Mouse (Mus musculus) MEL (cell line): ENCODE measurements around the gene Fth1. TPM values are rescaled to one million over a fixed set of nuclear protein-coding genes. Genes with fewer than 3 reads are reported as not detected.

Experiments
- DNase-seq: peaks from one replicate; pipeline ENCODE4 v3.0.0; 2011; ENCODE audit warnings: low read depth, low spot score
- H3K27ac ChIP-seq: 2 replicates; pipeline ENCODE4 v1.5.1; 2012; ENCODE audit warnings: low read depth, mild to moderate bottlenecking, control low read depth, low read length, moderate library complexity; ENCODE audit not compliant: control insufficient read depth
- H3K27me3 ChIP-seq, 2 experiments: fragments of 150-350 bp in 1 of 2; sonication (generic) in 1 of 2; 2 replicates each; pipeline ENCODE4 v1.6.1; 2012; ENCODE audit warnings: low read length in 2 of 2, mild to moderate bottlenecking in 2 of 2, improper control_type of control experiment in 1 of 2, moderate library complexity in 1 of 2; ENCODE audit not compliant: insufficient read depth in 2 of 2, control insufficient read depth in 1 of 2
- H3K36me3 ChIP-seq, 2 experiments: 2 replicates each; pipeline ENCODE4 v1.6.1; 2012 to 2014; ENCODE audit warnings: low read length in 2 of 2, improper control_type of control experiment in 1 of 2, inconsistent platforms in 1 of 2, mild to moderate bottlenecking in 1 of 2; ENCODE audit not compliant: insufficient read depth in 2 of 2, control insufficient read depth in 1 of 2
- H3K4me1 ChIP-seq, 2 experiments: fragments of 150-350 bp in 1 of 2; sonication (generic) in 1 of 2; 2 replicates each; pipeline ENCODE4 v1.6.1; 2012; ENCODE audit warnings: low read length in 2 of 2, improper control_type of control experiment in 1 of 2, mild to moderate bottlenecking in 1 of 2; ENCODE audit not compliant: insufficient read depth in 2 of 2, control insufficient read depth in 1 of 2
- H3K4me3 ChIP-seq, 2 experiments: fragments of 150-350 bp in 1 of 2; sonication (generic) in 1 of 2; 2 replicates each; pipeline ENCODE4 v1.5.1; 2012; ENCODE audit warnings: low read depth in 2 of 2, low read length in 2 of 2, mild to moderate bottlenecking in 2 of 2, moderate library complexity in 2 of 2, control low read depth in 1 of 2, improper control_type of control experiment in 1 of 2; ENCODE audit not compliant: control insufficient read depth in 1 of 2, insufficient read depth in 1 of 2
- H3K79me2 ChIP-seq: 2 replicates; pipeline ENCODE4 v1.6.1; 2012; ENCODE audit warnings: mild to moderate bottlenecking, low read length, moderate library complexity; ENCODE audit not compliant: control insufficient read depth, poor library complexity, insufficient read depth
- H3K9ac ChIP-seq: 2 replicates; pipeline ENCODE4 v1.6.1; 2012; ENCODE audit warnings: low read depth, mild to moderate bottlenecking, control low read depth, low read length, moderate library complexity; ENCODE audit not compliant: control insufficient read depth, poor library complexity, severe bottlenecking
- H3K9me3 ChIP-seq: fragments of 150-350 bp; sonication (generic); replicated peaks from 2 replicates; pipeline ENCODE4 v1.6.1; 2012; ENCODE audit warnings: mild to moderate bottlenecking, low read length, improper control_type of control experiment, moderate library complexity; ENCODE audit not compliant: insufficient read depth
- BHLHE40 ChIP-seq: IDR thresholded peaks from 2 replicates; pipeline ENCODE4 v1.6.1; 2012; ENCODE audit warnings: low read depth, mild to moderate bottlenecking, inconsistent platforms, low read length, improper control_type of control experiment, borderline replicate concordance
- CHD1 ChIP-seq: IDR thresholded peaks from 2 replicates; pipeline ENCODE4 v1.6.1; 2012; ENCODE audit warnings: low read depth, mild to moderate bottlenecking, inconsistent platforms, low read length, improper control_type of control experiment
- CHD2 ChIP-seq: IDR thresholded peaks from 2 replicates; pipeline ENCODE4 v1.6.1; 2011; ENCODE audit warnings: low read length, improper control_type of control experiment
- CTCF ChIP-seq, 3 experiments: IDR thresholded peaks in 2 of 3; conservative IDR thresholded peaks in 1 of 3; 2 replicates each; pipeline ENCODE4 v1.5.1; 2011 to 2012; ENCODE audit warnings: low read length in 3 of 3, low read depth in 2 of 3, mild to moderate bottlenecking in 2 of 3, improper control_type of control experiment in 1 of 3, inconsistent platforms in 1 of 3, mixed read lengths in 1 of 3, moderate library complexity in 1 of 3; ENCODE audit not compliant: control insufficient read depth in 1 of 3, insufficient read depth in 1 of 3, poor library complexity in 1 of 3, severe bottlenecking in 1 of 3
- EP300 ChIP-seq, 2 experiments: IDR thresholded peaks; 2 replicates each; pipeline ENCODE4 v1.6.1; 2011; ENCODE audit warnings: improper control_type of control experiment in 2 of 2, low read length in 2 of 2, low read depth in 1 of 2, mild to moderate bottlenecking in 1 of 2
- GATA1 ChIP-seq: IDR thresholded peaks from 2 replicates; pipeline ENCODE4 v1.6.1; 2011; ENCODE audit warnings: low read depth, low read length, improper control_type of control experiment
- HCFC1 ChIP-seq: IDR thresholded peaks from 2 replicates; pipeline ENCODE4 v1.6.1; 2012; ENCODE audit warnings: low read depth, mild to moderate bottlenecking, inconsistent platforms, low read length, improper control_type of control experiment, moderate library complexity
- JUND ChIP-seq: IDR thresholded peaks from 2 replicates; pipeline ENCODE4 v1.6.1; 2011; ENCODE audit warnings: low read depth, mild to moderate bottlenecking, improper control_type of control experiment, low read length
- KAT2A ChIP-seq: conservative IDR thresholded peaks from 2 replicates; pipeline ENCODE4 v1.6.1; 2012; ENCODE audit warnings: low read depth, low read length, improper control_type of control experiment, inconsistent platforms
- MAFK ChIP-seq: IDR thresholded peaks from 2 replicates; pipeline ENCODE4 v1.6.1; 2011; ENCODE audit warnings: low read depth, mild to moderate bottlenecking, low read length, improper control_type of control experiment, borderline replicate concordance
- MAX ChIP-seq: IDR thresholded peaks from 2 replicates; pipeline ENCODE4 v1.6.1; 2011; ENCODE audit warnings: low read length, improper control_type of control experiment
- MAZ ChIP-seq: IDR thresholded peaks from 2 replicates; pipeline ENCODE4 v1.6.1; 2012; ENCODE audit warnings: low read depth, mild to moderate bottlenecking, inconsistent platforms, low read length, improper control_type of control experiment
- MEF2A ChIP-seq: IDR thresholded peaks from 2 replicates; pipeline ENCODE4 v1.6.1; 2014; ENCODE audit warnings: low read depth, mild to moderate bottlenecking, inconsistent platforms, low read length, improper control_type of control experiment; ENCODE audit not compliant: poor library complexity, insufficient replicate concordance, severe bottlenecking; ENCODE audit errors: extremely low read depth
- MXI1 ChIP-seq: IDR thresholded peaks from 2 replicates; pipeline ENCODE4 v1.6.1; 2011; ENCODE audit warnings: mild to moderate bottlenecking, low read depth, low read length, improper control_type of control experiment
- MYB ChIP-seq: IDR thresholded peaks from 2 replicates; pipeline ENCODE4 v1.6.1; 2011; ENCODE audit warnings: mild to moderate bottlenecking, low read depth, low read length, improper control_type of control experiment
- MYC ChIP-seq: IDR thresholded peaks from 2 replicates; pipeline ENCODE4 v1.6.1; 2011; ENCODE audit warnings: low read depth, mild to moderate bottlenecking, low read length, improper control_type of control experiment, moderate library complexity
- NELFE ChIP-seq: IDR thresholded peaks from 2 replicates; pipeline ENCODE4 v1.6.1; 2011; ENCODE audit warnings: low read depth, low read length, improper control_type of control experiment
- NRF1 ChIP-seq: IDR thresholded peaks from 2 replicates; pipeline ENCODE4 v1.6.1; 2014; ENCODE audit warnings: low read depth, mild to moderate bottlenecking, inconsistent platforms, low read length, improper control_type of control experiment, moderate library complexity; ENCODE audit not compliant: poor library complexity, insufficient read depth, severe bottlenecking
- POLR2A ChIP-seq, 2 experiments: IDR thresholded peaks; 2 replicates each; pipeline ENCODE4 v1.6.1; 2011 to 2012; ENCODE audit warnings: low read length in 2 of 2, mild to moderate bottlenecking in 2 of 2, control low read depth in 1 of 2, improper control_type of control experiment in 1 of 2, low read depth in 1 of 2, moderate library complexity in 1 of 2; ENCODE audit not compliant: control insufficient read depth in 1 of 2, insufficient read depth in 1 of 2, poor library complexity in 1 of 2
- POLR2AphosphoS2 ChIP-seq: IDR thresholded peaks from 2 replicates; pipeline ENCODE4 v1.6.1; 2011; ENCODE audit warnings: low read length, improper control_type of control experiment
- POLR2AphosphoS5 ChIP-seq: IDR thresholded peaks from 2 replicates; pipeline ENCODE4 v1.6.1; 2012; ENCODE audit warnings: low read depth, borderline replicate concordance, mild to moderate bottlenecking, inconsistent platforms, low read length, moderate library complexity, mixed read lengths
- RAD21 ChIP-seq: IDR thresholded peaks from 2 replicates; pipeline ENCODE4 v1.6.1; 2011; ENCODE audit warnings: mild to moderate bottlenecking, low read depth, low read length, improper control_type of control experiment
- RCOR1 ChIP-seq: IDR thresholded peaks from 2 replicates; pipeline ENCODE4 v1.6.1; 2012; ENCODE audit warnings: low read depth, mild to moderate bottlenecking, inconsistent platforms, low read length, improper control_type of control experiment
- SMC3 ChIP-seq: IDR thresholded peaks from 2 replicates; pipeline ENCODE4 v1.6.1; 2011; ENCODE audit warnings: low read depth, low read length, improper control_type of control experiment
- TAL1 ChIP-seq: IDR thresholded peaks from 2 replicates; pipeline ENCODE4 v1.6.1; 2012; ENCODE audit warnings: mild to moderate bottlenecking, inconsistent platforms, low read length, moderate library complexity, mixed read lengths
- TCF12 ChIP-seq: IDR thresholded peaks from 2 replicates; pipeline ENCODE4 v1.6.1; 2014; ENCODE audit warnings: low read depth, mild to moderate bottlenecking, inconsistent platforms, low read length, improper control_type of control experiment, moderate library complexity
- UBTF ChIP-seq: IDR thresholded peaks from 2 replicates; pipeline ENCODE4 v1.6.1; 2012; ENCODE audit warnings: low read depth, mild to moderate bottlenecking, inconsistent platforms, low read length, improper control_type of control experiment, moderate library complexity, borderline replicate concordance; ENCODE audit not compliant: insufficient read depth
- USF1 ChIP-seq: IDR thresholded peaks from 2 replicates; pipeline ENCODE4 v1.6.1; 2014; ENCODE audit warnings: low read depth, mild to moderate bottlenecking, inconsistent platforms, low read length, improper control_type of control experiment, moderate library complexity
- ZC3H11A ChIP-seq: IDR thresholded peaks from 2 replicates; pipeline ENCODE4 v1.6.1; 2012; ENCODE audit warnings: low read depth, mild to moderate bottlenecking, inconsistent platforms, low read length, improper control_type of control experiment
- ZMIZ1 ChIP-seq: IDR thresholded peaks from 2 replicates; pipeline ENCODE4 v1.6.1; 2012; ENCODE audit warnings: low read depth, mild to moderate bottlenecking, inconsistent platforms, low read length, improper control_type of control experiment, moderate library complexity
- polyA plus RNA-seq, 2 experiments: library from polyadenylated mRNA; stranded (reverse) in 1 of 2; unstranded in 1 of 2; fragments of >175 nt in 1 of 2; fragments of >200 nt in 1 of 2; gene quantifications; 2 replicates each; pipeline versions ENCODE4 v1.2.1 to v1.2.4; 2012; ENCODE audit warnings: low replicate concordance in 2 of 2, low read depth in 1 of 2; ENCODE audit not compliant: insufficient read length in 2 of 2, insufficient read depth in 1 of 2, missing spikeins in 1 of 2
- total RNA-seq: library from RNA; depleted of rRNA; stranded (reverse); fragments of 300-350 nt; gene quantifications from 2 replicates; pipeline ENCODE4 v1.2.3, GENCODE M21; 2012

The Fth1 gene
- total and polyA plus RNA-seq, 3 experiments, result 444 to 2,175 (median 2,118) TPM

DNA sequence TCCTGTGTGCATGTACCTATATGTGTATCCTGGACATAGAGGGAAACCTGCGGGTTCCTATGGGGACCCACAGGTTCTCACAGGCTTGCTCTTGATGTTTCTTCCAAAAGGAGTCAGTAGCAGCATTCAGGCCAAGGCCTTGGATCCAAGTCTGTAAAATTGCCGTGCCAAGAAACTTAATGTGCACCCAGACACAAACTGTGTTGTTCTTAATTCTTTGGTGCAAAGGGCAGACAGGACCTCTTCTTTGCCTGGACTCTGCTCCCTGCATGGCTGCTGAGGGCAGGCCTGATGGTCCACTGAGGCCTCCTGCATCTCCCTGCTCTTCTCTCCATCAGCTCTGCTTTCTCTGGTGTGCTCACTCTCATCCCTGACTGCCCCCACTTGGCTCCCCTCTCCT lies 49.3 kb downstream of the Fth1 start:
- no peak for DNase-seq
- Histone ChIP-seq H3K36me3 (no peaks in the 10 kb centered on the region), H3K27ac (no peak overlapping the region), H3K4me1 (no peaks in the 10 kb centered on the region), H3K9me3 (no peaks in the 10 kb centered on the region), H3K27me3 (no peaks in the 10 kb centered on the region), H3K79me2 (no peaks in the 10 kb centered on the region), H3K9ac (no peak overlapping the region)
- TF ChIP-seq POLR2A (IDR thresholded peaks at IDR 0.05; ENCODE audit: control insufficient read depth in 1 of 2, insufficient read depth in 1 of 2, low read depth in 1 of 2, low read length in 2 of 2, poor library complexity in 1 of 2) (no peak), POLR2AphosphoS2 (no peak), USF1 (no peak)
- TF ChIP-seq, all 39 proteins: peak for 0
- H3K4me3 ChIP-seq, result no peak overlapping the region

GRCm38 (mm10) chr19:10033211-10033973 lies 53.0 kb downstream of the Fth1 start:
- Histone ChIP-seq H3K4me1 (no peaks in the 10 kb centered on the region), H3K4me3 (no peak overlapping the region), H3K27ac (no peak overlapping the region), H3K36me3 (no peaks in the 10 kb centered on the region), H3K9me3 (no peaks in the 10 kb centered on the region), H3K79me2 (no peaks in the 10 kb centered on the region), H3K27me3 (no peaks in the 10 kb centered on the region), H3K9ac (no peak overlapping the region)
- peak; percentile 76 for DNase-seq
- TF ChIP-seq MYC, result no peak
- no peak for TF ChIP-seq HCFC1
- no peak for TF ChIP-seq EP300 (IDR thresholded peaks at IDR 0.05; ENCODE audit: low read depth in 1 of 2, low read length in 2 of 2)
- TF ChIP-seq MXI1, result no peak
- no peak for TF ChIP-seq CHD1
- no peak for TF ChIP-seq TCF12
- no peak for TF ChIP-seq GATA1
- TF ChIP-seq POLR2AphosphoS5, result no peak
- TF ChIP-seq CTCF (IDR thresholded peaks at IDR 0.05 in 2 of 3, conservative IDR thresholded peaks at IDR 0.05 in 1 of 3; ENCODE audit: control insufficient read depth in 1 of 3, insufficient read depth in 1 of 3, low read depth in 2 of 3, low read length in 3 of 3, poor library complexity in 1 of 3, severe bottlenecking in 1 of 3), result peak; percentile 90 to 95 (median 92)
- no peak for TF ChIP-seq ZMIZ1
- no peak for TF ChIP-seq UBTF
- no peak for TF ChIP-seq RCOR1
- TF ChIP-seq NELFE, result no peak
- TF ChIP-seq KAT2A, result no peak
- no peak for TF ChIP-seq MYB
- TF ChIP-seq BHLHE40, result no peak; the same call in 1 of the 2 replicates
- TF ChIP-seq SMC3, result peak; percentile 95
- TF ChIP-seq NRF1, result no peak
- TF ChIP-seq MAFK, result no peak
- TF ChIP-seq MEF2A, result no peak
- no peak for TF ChIP-seq TAL1
- no peak for TF ChIP-seq MAX
- TF ChIP-seq MAZ, result no peak
- TF ChIP-seq RAD21, result peak; percentile 72
- TF ChIP-seq USF1, result no peak
- TF ChIP-seq CHD2, result no peak
- TF ChIP-seq ZC3H11A, result peak; percentile 80
- TF ChIP-seq JUND, result no peak
